Mouse (Mus musculus) C2C12 (cell line): Measurements from ENCODE around the gene Bace1. TPM values are rescaled to one million over a fixed set of nuclear protein-coding genes. Genes with fewer than 3 reads are reported as not detected.

Experiments
- H3K27me3 ChIP-seq: one replicate; pipeline ENCODE4 v1.6.1; 2011; ENCODE audit not compliant: control insufficient read depth, insufficient read depth, insufficient read length
- H3K36me3 ChIP-seq: one replicate; pipeline ENCODE4 v1.6.1; 2011; ENCODE audit not compliant: control insufficient read depth, insufficient read depth
- H3K4me3 ChIP-seq: one replicate; pipeline ENCODE4 v1.5.1; 2011; ENCODE audit warnings: mild to moderate bottlenecking, control low read depth; ENCODE audit not compliant: poor library complexity, insufficient read depth, severe bottlenecking
- H3K79me2 ChIP-seq: one replicate; pipeline ENCODE4 v1.6.1; 2011; ENCODE audit not compliant: control insufficient read depth, insufficient read depth
- H3K79me3 ChIP-seq: one replicate; pipeline ENCODE4 v1.6.1; 2011; ENCODE audit warnings: low read depth, control low read depth
- H3ac ChIP-seq: one replicate; pipeline ENCODE3; 2011; ENCODE audit warnings: low read depth; ENCODE audit not compliant: control insufficient read depth, insufficient read length
- CEBPB ChIP-seq: IDR thresholded peaks from one replicate; pipeline ENCODE4 v1.6.1; 2011; ENCODE audit warnings: low read depth, mild to moderate bottlenecking, control low read depth, moderate library complexity
- CTCF ChIP-seq: IDR thresholded peaks from one replicate; pipeline ENCODE4 v1.5.1; 2011; ENCODE audit not compliant: control insufficient read depth, insufficient read depth, insufficient read length
- FOSL1 ChIP-seq: IDR thresholded peaks from one replicate; pipeline ENCODE4 v1.8.0; 2011; ENCODE audit warnings: mild to moderate bottlenecking, low read length; ENCODE audit not compliant: poor library complexity, insufficient read depth, severe bottlenecking
- MAX ChIP-seq: IDR thresholded peaks from one replicate; pipeline ENCODE4 v1.6.1; 2011; ENCODE audit warnings: mild to moderate bottlenecking, control low read depth
- MYOD1 ChIP-seq: IDR thresholded peaks from one replicate; pipeline ENCODE4 v1.6.1; 2011; ENCODE audit warnings: low read depth; ENCODE audit not compliant: control insufficient read depth, insufficient read length
- MYOG ChIP-seq: IDR thresholded peaks from one replicate; pipeline ENCODE4 v1.6.1; 2011; ENCODE audit not compliant: control insufficient read depth, insufficient read length; ENCODE audit errors: extremely low read depth
- USF1 ChIP-seq: IDR thresholded peaks from one replicate; pipeline ENCODE4 v1.6.1; 2011; ENCODE audit warnings: low read depth, mild to moderate bottlenecking, control low read depth, moderate library complexity
- polyA plus RNA-seq: library from polyadenylated mRNA; unstranded; fragments of >200 nt; fragmentation: generic; extraction: Trizol; gene quantifications from one replicate; pipeline ENCODE4 v1.2.1, GENCODE M21; 2012; ENCODE audit warnings: missing spikeins

The Bace1 gene
- polyA plus RNA-seq, 1 experiment = 9.9 TPM

DNA sequence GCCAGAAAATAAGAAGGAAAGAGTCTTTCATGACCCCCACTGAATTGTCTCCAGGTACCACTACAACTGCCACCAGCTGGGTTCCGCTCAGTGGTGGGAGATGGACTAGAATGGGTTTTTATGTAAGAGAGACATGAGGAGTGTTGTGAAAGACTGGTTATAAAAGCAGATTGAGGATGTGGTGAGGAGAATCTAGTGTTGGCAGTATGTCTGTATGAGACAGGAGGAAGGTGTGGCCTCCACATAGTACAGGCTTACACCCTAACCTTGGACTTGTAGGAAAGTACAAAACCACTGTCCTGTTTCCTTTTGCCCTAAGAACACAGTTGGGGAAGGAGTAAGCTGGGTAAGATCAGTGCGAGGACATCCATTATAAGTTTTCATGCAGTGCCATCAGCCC lies 15.3 kb downstream of the Bace1 start:
- H3K27me3 ChIP-seq = no peaks in the 10 kb centered on the region
- peaks cover 10% of the 10 kb centered on the region for H3K79me3 ChIP-seq
- H3ac ChIP-seq = no peak overlapping the region
- TF ChIP-seq USF1 = no peak
- TF ChIP-seq MYOG = no peak
- no peak for TF ChIP-seq MYOD1
- TF ChIP-seq FOSL1 = no peak
- no peak for TF ChIP-seq MAX
- no peak for TF ChIP-seq CTCF
- TF ChIP-seq CEBPB = no peak
- H3K36me3 ChIP-seq = peaks cover 23% of the 10 kb centered on the region
- peaks cover 37% of the 10 kb centered on the region for H3K79me2 ChIP-seq
- H3K4me3 ChIP-seq = no peak overlapping the region

DNA sequence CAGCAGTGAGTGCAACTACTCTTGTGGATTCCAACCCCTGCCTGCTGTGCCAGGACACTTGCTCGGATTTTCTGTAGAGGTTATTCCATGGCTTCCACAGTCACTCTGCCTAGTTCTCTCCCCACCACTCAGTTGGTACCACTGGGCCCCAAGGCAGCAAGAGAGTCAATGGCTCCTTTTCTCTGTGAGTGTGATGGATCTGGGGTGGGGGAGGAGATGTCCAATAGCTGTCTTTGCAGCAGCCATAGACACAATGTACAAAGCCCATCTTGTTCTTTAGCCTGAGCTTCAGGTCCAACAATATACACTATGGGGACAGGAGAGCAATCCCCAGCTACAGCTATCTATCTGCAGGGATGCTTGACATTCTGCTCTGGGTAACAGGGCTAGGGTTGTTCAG lies 15.8 kb downstream of the Bace1 start:
- TF ChIP-seq USF1 (no peak), FOSL1 (no peak), CEBPB (no peak), MYOG (no peak), CTCF (no peak), MYOD1 (no peak), MAX (no peak)
- Histone ChIP-seq H3K27me3 (no peaks in the 10 kb centered on the region), H3K36me3 (peaks cover 27% of the 10 kb centered on the region), H3K4me3 (no peak overlapping the region), H3K79me2 (peaks cover 33% of the 10 kb centered on the region), H3K79me3 (peaks cover 7% of the 10 kb centered on the region), H3ac (no peak overlapping the region)

DNA sequence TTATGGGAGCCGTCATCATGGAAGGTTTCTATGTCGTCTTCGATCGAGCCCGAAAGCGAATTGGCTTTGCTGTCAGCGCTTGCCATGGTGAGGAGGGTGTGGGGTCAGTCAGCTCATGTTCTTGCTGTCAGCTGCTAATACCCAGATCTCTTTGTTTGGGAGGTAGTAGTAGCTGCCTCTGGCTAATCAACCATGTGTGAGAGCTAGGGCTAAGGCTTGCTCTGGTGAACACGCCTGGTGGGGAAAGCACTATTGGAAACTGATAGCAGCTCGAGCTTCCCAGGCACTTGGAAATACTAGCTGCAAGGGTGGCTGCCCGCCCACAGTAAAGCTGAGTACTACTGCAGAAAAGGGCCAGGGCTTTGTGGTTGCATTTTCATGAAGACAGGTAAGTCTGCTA lies 21.0 kb downstream of the Bace1 start:
- no peak overlapping the region for H3ac ChIP-seq
- H3K79me2 ChIP-seq = no peaks in the 10 kb centered on the region
- no peaks in the 10 kb centered on the region for H3K27me3 ChIP-seq
- no peak for TF ChIP-seq CEBPB
- TF ChIP-seq MYOD1 = no peak
- TF ChIP-seq MYOG = no peak
- TF ChIP-seq MAX = no peak
- TF ChIP-seq CTCF = no peak
- no peak for TF ChIP-seq USF1
- TF ChIP-seq FOSL1 = no peak
- H3K4me3 ChIP-seq = no peak overlapping the region
- H3K36me3 ChIP-seq = peaks cover 75% of the 10 kb centered on the region
- no peaks in the 10 kb centered on the region for H3K79me3 ChIP-seq

DNA sequence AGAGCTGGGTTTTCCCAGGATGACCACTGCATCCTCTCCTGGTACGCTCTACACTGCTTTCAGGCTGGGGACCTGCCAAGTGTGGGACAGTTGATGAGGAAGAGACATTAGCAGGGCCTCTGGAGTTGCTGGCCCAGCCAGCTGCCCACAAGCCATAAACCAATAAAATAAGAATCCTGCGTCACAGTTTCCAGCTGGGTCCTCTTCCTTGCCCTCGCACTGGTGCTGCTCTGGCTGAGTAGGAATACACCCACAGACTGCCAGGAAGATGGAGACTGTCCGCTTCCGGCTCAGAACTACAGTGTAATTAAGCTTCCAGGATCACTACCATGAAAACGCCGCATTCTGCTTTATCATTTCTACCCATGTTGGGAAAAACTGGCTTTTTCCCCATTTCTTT lies 23.4 kb downstream of the Bace1 start:
- no peak overlapping the region for H3K4me3 ChIP-seq
- peaks cover 88% of the 10 kb centered on the region for H3K36me3 ChIP-seq
- no peaks in the 10 kb centered on the region for H3K79me3 ChIP-seq
- TF ChIP-seq MAX = no peak
- no peak for TF ChIP-seq USF1
- TF ChIP-seq CTCF = no peak
- no peak for TF ChIP-seq MYOD1
- no peaks in the 10 kb centered on the region for H3K79me2 ChIP-seq
- H3ac ChIP-seq = no peak overlapping the region
- H3K27me3 ChIP-seq = no peaks in the 10 kb centered on the region

DNA sequence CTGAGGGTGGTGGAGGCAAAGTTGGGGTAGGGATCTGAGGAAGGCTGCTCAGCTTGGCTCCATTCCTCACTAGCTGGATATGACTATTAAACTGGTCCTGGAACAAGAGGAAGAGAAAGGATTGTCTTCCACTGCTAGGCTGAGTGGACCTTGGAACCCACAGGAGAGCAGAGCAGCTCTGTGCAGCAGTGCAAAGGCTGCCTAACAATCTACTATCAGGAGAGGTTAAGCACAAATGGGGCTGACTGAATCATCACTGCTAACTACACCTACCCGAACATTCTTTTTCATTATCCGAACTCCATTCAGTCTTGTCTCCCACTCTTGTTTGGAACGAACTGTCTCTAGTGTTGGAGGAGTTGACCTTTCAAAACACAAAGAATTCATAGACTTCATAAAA lies 30.8 kb downstream of the Bace1 start:
- no peaks in the 10 kb centered on the region for H3K79me2 ChIP-seq
- H3K4me3 ChIP-seq = no peak overlapping the region
- H3K27me3 ChIP-seq = no peaks in the 10 kb centered on the region
- no peaks in the 10 kb centered on the region for H3K79me3 ChIP-seq
- peaks cover 44% of the 10 kb centered on the region for H3K36me3 ChIP-seq
- TF ChIP-seq MYOG = no peak
- no peak for TF ChIP-seq MAX
- TF ChIP-seq CTCF = no peak
- TF ChIP-seq FOSL1 = no peak
- no peak for TF ChIP-seq MYOD1
- no peak for TF ChIP-seq USF1
- no peak for TF ChIP-seq CEBPB
- H3ac ChIP-seq = no peak overlapping the region

DNA sequence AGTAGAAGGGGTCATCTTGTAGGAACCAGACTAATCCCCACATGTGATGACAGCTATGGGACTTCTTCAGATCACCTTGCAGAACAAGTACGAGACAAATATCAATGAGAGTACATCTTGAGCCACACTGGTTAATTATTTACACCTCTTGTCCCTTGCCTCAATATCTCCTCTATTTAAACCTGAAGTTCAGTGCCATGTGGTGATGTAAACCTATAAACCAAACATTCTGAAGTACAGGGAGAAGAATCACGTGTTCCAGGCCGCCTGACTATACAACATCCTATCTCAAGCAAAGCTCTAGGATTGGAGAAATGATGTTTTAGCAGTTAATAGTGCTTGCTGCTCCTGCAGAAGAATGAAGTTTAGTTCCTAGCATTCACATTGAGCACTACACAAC lies 31.9 kb downstream of the Bace1 start:
- Histone ChIP-seq H3ac (no peak overlapping the region), H3K79me2 (no peaks in the 10 kb centered on the region), H3K79me3 (no peaks in the 10 kb centered on the region), H3K36me3 (peaks cover 39% of the 10 kb centered on the region), H3K4me3 (no peak overlapping the region), H3K27me3 (no peaks in the 10 kb centered on the region)
- TF ChIP-seq MYOD1 (no peak), USF1 (no peak), MAX (no peak), CEBPB (no peak), CTCF (no peak), MYOG (no peak), FOSL1 (no peak)
